Mouse (Mus musculus) cortical plate, adult 2 months (tissue): ENCODE measurements at regions not wholly inside any gene's neighbourhood (a gene's known extent, or its start where the extent isn't known, plus 50 kb on each side); places are given as distances from the start of the nearest gene placed in this dataset.

Experiments used
- CTCF ChIP-seq: fragments of 200-500 bp; IDR thresholded peaks from 2 replicates; pipeline ENCODE4 v1.5.1; 2011; ENCODE audit warnings: mild to moderate bottlenecking, control low read depth, low read length; ENCODE audit not compliant: insufficient read depth; ENCODE audit errors: extremely low read depth
- POLR2A ChIP-seq: fragments of 200-500 bp; IDR thresholded peaks from 2 replicates; pipeline ENCODE4 v1.6.1; 2011; ENCODE audit warnings: mild to moderate bottlenecking, low read length, control low read depth; ENCODE audit not compliant: insufficient read depth; ENCODE audit errors: extremely low read depth

DNA sequence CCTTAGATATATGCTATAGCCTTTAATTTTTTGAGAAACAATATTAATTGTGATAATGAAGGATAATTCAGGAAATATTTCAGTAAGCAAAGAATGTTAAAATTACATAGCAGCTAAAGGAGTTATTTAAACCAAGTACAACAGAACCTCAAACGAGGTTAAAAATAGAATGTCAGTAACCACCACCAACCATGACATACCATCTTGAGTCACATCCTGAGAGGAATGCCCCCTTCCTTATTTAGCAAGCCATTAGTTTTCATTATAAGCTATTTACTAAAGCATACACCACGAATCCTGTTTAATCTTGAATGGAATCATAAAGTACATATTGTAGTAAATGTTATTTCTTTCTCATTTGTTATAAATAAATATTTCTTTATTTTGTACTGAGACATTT, 1146.0 kb downstream of the Hace1 start:
- TF ChIP-seq CTCF (no peak), POLR2A (no peak)
